Mouse (Mus musculus): Measurements from ENCODE around the gene Mbtd1. TPM values are rescaled to one million over a fixed set of nuclear protein-coding genes. Genes with fewer than 3 reads are reported as not detected.

Mbtd1 gene
- polyA plus RNA-seq, 1 experiment, result 155 TPM

DNA sequence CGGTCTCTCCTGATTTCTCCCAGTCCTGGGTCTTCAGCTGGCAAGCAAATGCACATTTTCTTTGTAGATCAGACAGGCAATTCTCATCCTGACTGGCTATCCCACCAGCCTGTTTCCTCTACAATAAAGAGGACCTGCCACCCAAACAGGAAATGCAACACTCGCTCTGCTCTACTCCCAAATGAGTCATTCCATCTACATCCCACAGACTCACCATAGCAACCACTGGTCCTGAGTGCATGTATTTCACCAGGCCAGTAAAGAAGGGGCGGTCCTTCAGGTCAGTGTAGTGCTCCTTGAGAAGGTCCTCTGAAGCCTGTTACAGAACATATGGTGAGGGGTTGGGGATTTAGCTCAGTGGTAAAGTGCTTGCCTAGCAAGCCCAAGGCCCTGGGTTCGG lies 77.4 kb downstream of the Mbtd1 start:
- Histone ChIP-seq H3K27me3 (ENCODE audit: control insufficient read depth, insufficient read depth, low read length, poor library complexity, severe bottlenecking) (no peaks in the 10 kb centered on the region), H3K9ac (ENCODE audit: low read depth, poor library complexity, severe bottlenecking) (no peak overlapping the region), H3K27ac (ENCODE audit: insufficient read depth, low read length) (no peak overlapping the region), H3K4me1 (ENCODE audit: control insufficient read depth, insufficient read depth, low read length) (no peaks in the 10 kb centered on the region), H3K36me3 (ENCODE audit: control insufficient read depth, insufficient read depth, low read length, poor library complexity, severe bottlenecking) (peaks cover 65% of the 10 kb centered on the region), H3K9me3 (replicated peaks; ENCODE audit: control insufficient read depth, insufficient read depth, low read length, poor library complexity, severe bottlenecking) (no peaks in the 10 kb centered on the region), H3K4me3 (ENCODE audit: low read depth, low read length) (no peak overlapping the region)
- TF ChIP-seq EP300 (IDR thresholded peaks at IDR 0.05; ENCODE audit: insufficient read depth, low read depth, low read length) (no peak), POLR2A (IDR thresholded peaks at IDR 0.05; ENCODE audit: insufficient read depth, low read length) (no peak), CTCF (IDR thresholded peaks at IDR 0.05; ENCODE audit: low read depth, low read length) (no peak)

DNA sequence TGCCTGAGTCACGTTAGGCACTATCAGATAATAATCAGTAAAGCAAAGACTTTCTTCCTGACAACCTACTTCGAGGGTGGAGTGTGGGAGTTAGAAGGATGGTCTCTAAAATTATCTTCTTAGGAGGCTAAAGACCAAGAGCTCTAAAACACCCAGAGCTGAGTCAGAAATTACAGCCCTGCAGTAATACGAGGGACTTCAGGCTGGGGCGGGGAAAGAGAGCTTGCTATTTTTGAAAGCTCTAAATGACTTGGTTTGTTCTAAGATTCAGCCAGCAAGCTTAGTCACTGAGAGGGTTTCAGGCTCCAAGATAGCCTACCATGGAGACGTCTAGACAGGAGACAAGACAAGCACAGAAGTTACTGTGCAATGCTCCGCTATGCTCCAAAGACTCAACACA lies 79.7 kb downstream of the Mbtd1 start:
- Histone ChIP-seq H3K27me3 (ENCODE audit: control insufficient read depth, insufficient read depth, low read length, poor library complexity, severe bottlenecking) (no peaks in the 10 kb centered on the region), H3K27ac (ENCODE audit: insufficient read depth, low read length) (no peak overlapping the region), H3K4me3 (ENCODE audit: low read depth, low read length) (no peak overlapping the region), H3K9ac (ENCODE audit: low read depth, poor library complexity, severe bottlenecking) (no peak overlapping the region), H3K4me1 (ENCODE audit: control insufficient read depth, insufficient read depth, low read length) (no peaks in the 10 kb centered on the region), H3K36me3 (ENCODE audit: control insufficient read depth, insufficient read depth, low read length, poor library complexity, severe bottlenecking) (peaks cover 47% of the 10 kb centered on the region), H3K9me3 (replicated peaks; ENCODE audit: control insufficient read depth, insufficient read depth, low read length, poor library complexity, severe bottlenecking) (no peaks in the 10 kb centered on the region)
- TF ChIP-seq CTCF (IDR thresholded peaks at IDR 0.05; ENCODE audit: low read depth, low read length), result no peak
- no peak for TF ChIP-seq EP300 (IDR thresholded peaks at IDR 0.05; ENCODE audit: insufficient read depth, low read depth, low read length)

- peak overlapping the region; percentile 82 for H3K4me3 ChIP-seq (ENCODE audit: low read depth, low read length)
- peak overlapping the region; percentile 45 for H3K9ac ChIP-seq (ENCODE audit: low read depth, poor library complexity, severe bottlenecking)
- TF ChIP-seq EP300 (IDR thresholded peaks at IDR 0.05; ENCODE audit: insufficient read depth, low read depth, low read length) (no peak), CTCF (IDR thresholded peaks at IDR 0.05; ENCODE audit: low read depth, low read length) (no peak), POLR2A (IDR thresholded peaks at IDR 0.05; ENCODE audit: insufficient read depth, low read length) (no peak)
- H3K27ac ChIP-seq (ENCODE audit: insufficient read depth, low read length), result peak overlapping the region; percentile 17
- H3K9me3 ChIP-seq (replicated peaks; ENCODE audit: control insufficient read depth, insufficient read depth, low read length, poor library complexity, severe bottlenecking), result no peaks in the 10 kb centered on the region
- H3K36me3 ChIP-seq (ENCODE audit: control insufficient read depth, insufficient read depth, low read length, poor library complexity, severe bottlenecking), result peaks cover 31% of the 10 kb centered on the region
- H3K4me1 ChIP-seq (ENCODE audit: control insufficient read depth, insufficient read depth, low read length), result no peaks in the 10 kb centered on the region
- no peaks in the 10 kb centered on the region for H3K27me3 ChIP-seq (ENCODE audit: control insufficient read depth, insufficient read depth, low read length, poor library complexity, severe bottlenecking)
Measured at GRCm38 (mm10) chr11:93967381-93967780, 81.7 kb downstream of the Mbtd1 start.

GRCm38 (mm10) chr11:93968005-93968847 lies 82.6 kb downstream of the Mbtd1 start, which contains the start of the genes Gm20390 and Nme1:
Gene Gm20390, minus strand, starts transcription at chr11:93968293.
Gene Nme1, minus strand, starts transcription at chr11:93968521.
- Histone ChIP-seq H3K9ac (ENCODE audit: low read depth, poor library complexity, severe bottlenecking) (peak within 1 kb of the TSS; percentile 45), H3K4me3 (ENCODE audit: low read depth, low read length) (peak within 1 kb of the TSS; percentile 82), H3K27ac (ENCODE audit: insufficient read depth, low read length) (peak within 1 kb of the TSS; percentile 17), H3K4me1 (ENCODE audit: control insufficient read depth, insufficient read depth, low read length) (peaks cover 2% of the 10 kb centered on the region), H3K9me3 (replicated peaks; ENCODE audit: control insufficient read depth, insufficient read depth, low read length, poor library complexity, severe bottlenecking) (no peaks in the 10 kb centered on the region), H3K36me3 (ENCODE audit: control insufficient read depth, insufficient read depth, low read length, poor library complexity, severe bottlenecking) (peaks cover 23% of the 10 kb centered on the region), H3K27me3 (ENCODE audit: control insufficient read depth, insufficient read depth, low read length, poor library complexity, severe bottlenecking) (no peaks in the 10 kb centered on the region)
- peak; percentile 69 for TF ChIP-seq CTCF (IDR thresholded peaks at IDR 0.05; ENCODE audit: low read depth, low read length)
- peak; percentile 84 for TF ChIP-seq EP300 (IDR thresholded peaks at IDR 0.05; ENCODE audit: insufficient read depth, low read depth, low read length)
- no peak for TF ChIP-seq POLR2A (IDR thresholded peaks at IDR 0.05; ENCODE audit: insufficient read depth, low read length)

DNA sequence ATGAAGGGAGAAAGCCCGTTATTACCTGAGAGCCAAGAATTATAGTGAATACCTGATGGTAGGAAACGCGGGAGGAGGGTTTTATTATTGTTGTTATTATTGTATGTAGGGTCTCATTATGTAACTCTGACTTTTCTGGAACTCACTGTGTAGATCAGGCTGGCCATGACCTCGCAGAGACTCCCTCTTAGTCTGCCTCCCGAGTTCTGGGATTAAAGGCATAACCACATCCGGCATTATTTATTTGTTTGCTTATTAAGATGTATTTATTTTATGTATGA lies 83.1 kb downstream of the Mbtd1 start:
- Histone ChIP-seq H3K4me1 (ENCODE audit: control insufficient read depth, insufficient read depth, low read length) (peaks cover 2% of the 10 kb centered on the region), H3K36me3 (ENCODE audit: control insufficient read depth, insufficient read depth, low read length, poor library complexity, severe bottlenecking) (peaks cover 17% of the 10 kb centered on the region), H3K9me3 (replicated peaks; ENCODE audit: control insufficient read depth, insufficient read depth, low read length, poor library complexity, severe bottlenecking) (no peaks in the 10 kb centered on the region), H3K4me3 (ENCODE audit: low read depth, low read length) (no peak overlapping the region; the same call in 1 of the 2 replicates), H3K27ac (ENCODE audit: insufficient read depth, low read length) (no peak overlapping the region), H3K9ac (ENCODE audit: low read depth, poor library complexity, severe bottlenecking) (peak overlapping the region; percentile 38; the same call in 1 of the 2 replicates), H3K27me3 (ENCODE audit: control insufficient read depth, insufficient read depth, low read length, poor library complexity, severe bottlenecking) (no peaks in the 10 kb centered on the region)
- no peak for TF ChIP-seq EP300 (IDR thresholded peaks at IDR 0.05; ENCODE audit: insufficient read depth, low read depth, low read length)

DNA sequence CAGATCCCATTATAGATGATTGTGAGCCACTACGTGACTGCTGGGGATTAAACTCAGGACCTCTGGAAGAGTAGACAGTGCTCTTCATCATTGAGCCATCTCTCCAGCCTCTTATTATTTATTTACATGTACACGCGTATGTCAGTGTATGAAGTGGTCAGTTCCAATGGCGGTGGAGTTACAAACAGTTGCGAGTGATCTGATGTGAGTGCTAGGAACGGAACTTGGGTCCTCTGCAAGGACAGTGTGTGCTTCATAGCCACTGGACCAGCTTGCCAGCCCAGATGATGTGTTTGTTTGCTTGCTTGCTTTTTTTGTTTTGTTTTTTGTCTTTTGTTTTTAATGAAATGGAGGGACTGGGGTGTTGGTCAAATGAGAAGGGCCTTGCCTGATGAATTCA lies 83.5 kb downstream of the Mbtd1 start:
- no peak for TF ChIP-seq CTCF (IDR thresholded peaks at IDR 0.05; ENCODE audit: low read depth, low read length)
- TF ChIP-seq POLR2A (IDR thresholded peaks at IDR 0.05; ENCODE audit: insufficient read depth, low read length), result no peak
- no peak for TF ChIP-seq EP300 (IDR thresholded peaks at IDR 0.05; ENCODE audit: insufficient read depth, low read depth, low read length)
- no peak overlapping the region for H3K4me3 ChIP-seq (ENCODE audit: low read depth, low read length)
- H3K4me1 ChIP-seq (ENCODE audit: control insufficient read depth, insufficient read depth, low read length), result peaks cover 2% of the 10 kb centered on the region
- H3K27ac ChIP-seq (ENCODE audit: insufficient read depth, low read length), result no peak overlapping the region
- H3K27me3 ChIP-seq (ENCODE audit: control insufficient read depth, insufficient read depth, low read length, poor library complexity, severe bottlenecking), result no peaks in the 10 kb centered on the region
- peaks cover 14% of the 10 kb centered on the region for H3K36me3 ChIP-seq (ENCODE audit: control insufficient read depth, insufficient read depth, low read length, poor library complexity, severe bottlenecking)
- no peaks in the 10 kb centered on the region for H3K9me3 ChIP-seq (replicated peaks; ENCODE audit: control insufficient read depth, insufficient read depth, low read length, poor library complexity, severe bottlenecking)
- H3K9ac ChIP-seq (ENCODE audit: low read depth, poor library complexity, severe bottlenecking), result no peak overlapping the region

Data from ES-Bruce4 (cell line).